Mouse (Mus musculus) CD4-positive helper T cell, adult 2 months (primary cell): Measurements from ENCODE around the gene Ubr4.
A peak's percentile ranks its signal among the peaks of the same experiment; 100 is the strongest.

Experiments used
- DNase-seq: peaks from one replicate; pipeline ENCODE4 v3.0.0-alpha.2; 2012; ENCODE audit warnings: low read depth, missing footprints, low spot score

The Ubr4 gene

GRCm38 (mm10) chr4:139351931-139352711 lies at the start of gene Ubr4, which contains the start of the genes Mrto4 and Emc1:
TSS of gene Ubr4 (plus strand) at chr4:139352609.
TSS of gene Mrto4 (minus strand) at chr4:139352576.
TSS of gene Emc1 (plus strand) at chr4:139352587.
- peak; percentile 88 for DNase-seq

GRCm38 (mm10) chr4:139305521-139305920 lies 46.9 kb upstream of the Ubr4 start:
- no peak for DNase-seq

- DNase-seq = no peak
Observed at GRCm38 (mm10) chr4:139307916-139308315, 44.5 kb upstream of the Ubr4 start.

- DNase-seq = peak; percentile 26
Observed at GRCm38 (mm10) chr4:139309651-139310050, 42.8 kb upstream of the Ubr4 start.

- peak; percentile 94 for DNase-seq
Observed at GRCm38 (mm10) chr4:139310171-139310898, 42.1 kb upstream of the Ubr4 start, which contains the start of the genes Pqlc2 and Akr7a5. TSS of gene Pqlc2 (minus strand) at chr4:139310708. TSS of gene Akr7a5 (plus strand) at chr4:139310744.

GRCm38 (mm10) chr4:139310899-139311701 lies 41.3 kb upstream of the Ubr4 start:
- no peak for DNase-seq

GRCm38 (mm10) chr4:139311707-139312106 lies 40.7 kb upstream of the Ubr4 start:
- DNase-seq = no peak

- DNase-seq = peak; percentile 65
Observed at GRCm38 (mm10) chr4:139312632-139313031, 39.8 kb upstream of the Ubr4 start.

GRCm38 (mm10) chr4:139318449-139318848 lies 34.0 kb upstream of the Ubr4 start:
- no peak for DNase-seq

GRCm38 (mm10) chr4:139319740-139320139 lies 32.7 kb upstream of the Ubr4 start:
- peak; percentile 62 for DNase-seq

- peak; percentile 93 for DNase-seq
Observed at GRCm38 (mm10) chr4:139330605-139331004, 21.8 kb upstream of the Ubr4 start.

GRCm38 (mm10) chr4:139334631-139335295 lies 17.6 kb upstream of the Ubr4 start:
- no peak for DNase-seq

GRCm38 (mm10) chr4:139335507-139335906 lies 16.9 kb upstream of the Ubr4 start:
- DNase-seq = no peak

GRCm38 (mm10) chr4:139336822-139337483 lies 15.5 kb upstream of the Ubr4 start:
- DNase-seq = peak; percentile 86

- no peak for DNase-seq
Observed at GRCm38 (mm10) chr4:139338145-139338544, 14.3 kb upstream of the Ubr4 start.

- DNase-seq = no peak
Observed at GRCm38 (mm10) chr4:139340835-139341234, 11.6 kb upstream of the Ubr4 start.

GRCm38 (mm10) chr4:139341556-139342233 lies 10.7 kb upstream of the Ubr4 start:
- no peak for DNase-seq

GRCm38 (mm10) chr4:139343718-139344117 lies 8.7 kb upstream of the Ubr4 start:
- DNase-seq = no peak

GRCm38 (mm10) chr4:139345416-139346019 lies 6.9 kb upstream of the Ubr4 start:
- DNase-seq = no peak

GRCm38 (mm10) chr4:139352832-139353231 lies 423 bp downstream of the Ubr4 start:
- DNase-seq = no peak
